Mouse (Mus musculus) midbrain, postnatal 0 days (tissue): Measurements from ENCODE around the gene Fam110a. TPM values are rescaled to one million over a fixed set of nuclear protein-coding genes. Genes with fewer than 3 reads are reported as not detected.

Source experiments
- ATAC-seq: fragments of 200-750 bp; cut with Nextera tagmentation; 2 replicates; pipeline ENCODE4 v1.8.0; 2017; ENCODE audit warnings: moderate number of reproducible peaks, mild to moderate bottlenecking, moderate TSS enrichment, moderate library complexity; ENCODE audit not compliant: low FRiP score
- DNase-seq: peaks from one replicate; pipeline ENCODE4 v3.0.0-alpha.2; 2015; ENCODE audit warnings: low spot score
- H3K27ac ChIP-seq: fragments of 300-500 bp; sonication (generic); 2 replicates; pipeline ENCODE4 v1.5.1; 2014; ENCODE audit warnings: low read depth, mild to moderate bottlenecking, low read length, mixed read lengths
- H3K27me3 ChIP-seq: fragments of 300-500 bp; sonication (generic); 2 replicates; pipeline ENCODE4 v1.6.1; 2014; ENCODE audit warnings: low read length, control low read depth, mixed read lengths; ENCODE audit not compliant: insufficient read depth
- H3K36me3 ChIP-seq: fragments of 300-500 bp; sonication (generic); 2 replicates; pipeline ENCODE4 v1.6.1; 2014; ENCODE audit warnings: low read length, control low read depth, mixed read lengths; ENCODE audit not compliant: insufficient read depth
- H3K4me1 ChIP-seq: fragments of 300-500 bp; sonication (generic); 2 replicates; pipeline ENCODE4 v1.6.1; 2014; ENCODE audit warnings: mild to moderate bottlenecking, control low read depth, antibody characterized with exemption, low read length, mixed read lengths; ENCODE audit not compliant: insufficient read depth
- H3K4me2 ChIP-seq: fragments of 300-500 bp; sonication (generic); 2 replicates; pipeline ENCODE4 v1.6.1; 2014; ENCODE audit warnings: low read depth, mild to moderate bottlenecking, low read length, mixed read lengths; ENCODE audit not compliant: poor library complexity, severe bottlenecking
- H3K4me3 ChIP-seq: fragments of 300-500 bp; sonication (generic); 2 replicates; pipeline ENCODE4 v1.5.1; 2014; ENCODE audit warnings: low read depth, mild to moderate bottlenecking, low read length, moderate library complexity
- H3K9ac ChIP-seq: fragments of 300-500 bp; sonication (generic); replicated peaks from 2 replicates; pipeline ENCODE4 v1.6.1; 2014; ENCODE audit warnings: mild to moderate bottlenecking, low read length, moderate library complexity, mixed read lengths; ENCODE audit not compliant: poor library complexity, severe bottlenecking
- H3K9me3 ChIP-seq: fragments of 300-500 bp; sonication (generic); 2 replicates; pipeline ENCODE4 v1.6.1; 2016; ENCODE audit warnings: low read length, control low read depth
- CTCF ChIP-seq: IDR thresholded peaks from 2 replicates; pipeline ENCODE4 v1.5.1; 2016; ENCODE audit warnings: antibody characterized with exemption, mild to moderate bottlenecking
- WGBS: fragments of 180-500 bp; shearing (Covaris S2); extraction: QIAGEN DNeasy Blood & Tissue Kit; methylation state at CpG from one replicate; pipeline ENCODE4 v1.1.7; 2014; 5-methylcytosine and 5-hydroxymethylcytosine counted together
- polyA plus RNA-seq: library from polyadenylated mRNA; unstranded; fragments of >200 nt; fragmentation: Nextera tagmentation; extraction: Ambion mirVana; gene quantifications from 2 replicates; pipeline ENCODE4 v1.2.1, GENCODE M21; 2015
- total RNA-seq: library from RNA; depleted of rRNA; stranded (reverse); fragments of >200 nt; gene quantifications from 2 replicates; pipeline ENCODE4 v1.2.3, GENCODE M21; 2014; rRNA removed

The Fam110a gene
- total RNA-seq (25.9 and 28.7 TPM in 2 replicates), polyA plus RNA-seq (36.1 and 43.5 TPM in 2 replicates)

DNA sequence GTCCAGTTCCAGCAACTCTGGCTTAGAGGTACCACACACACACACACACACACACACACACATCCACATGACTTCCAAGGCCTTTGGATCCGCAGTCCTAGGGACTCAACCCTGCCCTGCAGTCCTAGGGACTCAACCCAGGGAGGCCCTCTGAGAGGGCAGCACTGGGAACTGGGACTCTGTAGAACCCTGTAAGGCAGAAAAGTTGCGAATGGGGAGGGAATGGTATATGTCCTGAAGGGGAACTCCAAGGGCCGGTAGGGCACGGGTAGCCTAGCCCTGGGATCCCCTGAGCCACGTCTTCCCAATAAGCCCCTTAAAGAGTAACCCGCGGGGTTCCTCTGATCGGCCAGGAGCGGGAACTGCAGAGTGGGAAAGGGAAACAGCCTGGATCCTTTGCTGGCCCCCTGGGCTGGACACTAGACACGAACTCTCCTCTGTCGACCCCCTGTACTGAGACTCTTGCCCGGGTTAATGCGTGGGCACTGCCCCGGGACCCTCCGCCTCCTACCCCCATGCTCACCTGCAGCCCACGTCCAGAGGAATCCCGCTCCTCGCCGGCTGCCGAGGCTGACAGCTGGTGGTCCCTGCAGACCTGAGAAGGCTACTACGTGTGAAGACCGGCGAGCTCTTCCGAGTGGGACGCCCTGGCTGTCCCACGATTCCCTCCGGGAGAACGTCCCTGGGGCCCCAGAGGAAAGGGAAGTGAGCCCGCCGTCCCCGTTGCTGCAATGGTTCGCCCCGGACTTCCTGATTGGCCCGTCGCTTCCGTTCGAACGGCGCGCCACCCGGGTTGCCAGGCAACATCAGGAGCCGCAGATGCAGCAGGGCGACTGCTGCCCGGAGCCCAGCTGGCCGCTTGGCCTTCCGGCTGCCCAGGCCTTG, at the start of gene Fam110a:
TSS of gene Fam110a (minus strand) at position 750 of the 885 bp plus-strand sequence.
- H3K9me3 ChIP-seq = no peaks in the 10 kb centered on the region
- peak within 1 kb of the TSS; percentile 96 for H3K4me2 ChIP-seq
- ATAC-seq (peak; percentile 89), DNase-seq (peak; percentile 95)
- H3K4me3 ChIP-seq = peak within 1 kb of the TSS; percentile 66
- H3K27ac ChIP-seq = peak within 1 kb of the TSS; percentile 26; the same call in 1 of the 2 replicates
- H3K4me1 ChIP-seq = peaks cover 15% of the 10 kb centered on the region
- peak within 1 kb of the TSS; percentile 66 for H3K9ac ChIP-seq
- H3K36me3 ChIP-seq = no peaks in the 10 kb centered on the region
- no peaks in the 10 kb centered on the region for H3K27me3 ChIP-seq
- 0% methylated on average over 46 of the region's 46 CpGs for WGBS
- no peak for TF ChIP-seq CTCF

DNA sequence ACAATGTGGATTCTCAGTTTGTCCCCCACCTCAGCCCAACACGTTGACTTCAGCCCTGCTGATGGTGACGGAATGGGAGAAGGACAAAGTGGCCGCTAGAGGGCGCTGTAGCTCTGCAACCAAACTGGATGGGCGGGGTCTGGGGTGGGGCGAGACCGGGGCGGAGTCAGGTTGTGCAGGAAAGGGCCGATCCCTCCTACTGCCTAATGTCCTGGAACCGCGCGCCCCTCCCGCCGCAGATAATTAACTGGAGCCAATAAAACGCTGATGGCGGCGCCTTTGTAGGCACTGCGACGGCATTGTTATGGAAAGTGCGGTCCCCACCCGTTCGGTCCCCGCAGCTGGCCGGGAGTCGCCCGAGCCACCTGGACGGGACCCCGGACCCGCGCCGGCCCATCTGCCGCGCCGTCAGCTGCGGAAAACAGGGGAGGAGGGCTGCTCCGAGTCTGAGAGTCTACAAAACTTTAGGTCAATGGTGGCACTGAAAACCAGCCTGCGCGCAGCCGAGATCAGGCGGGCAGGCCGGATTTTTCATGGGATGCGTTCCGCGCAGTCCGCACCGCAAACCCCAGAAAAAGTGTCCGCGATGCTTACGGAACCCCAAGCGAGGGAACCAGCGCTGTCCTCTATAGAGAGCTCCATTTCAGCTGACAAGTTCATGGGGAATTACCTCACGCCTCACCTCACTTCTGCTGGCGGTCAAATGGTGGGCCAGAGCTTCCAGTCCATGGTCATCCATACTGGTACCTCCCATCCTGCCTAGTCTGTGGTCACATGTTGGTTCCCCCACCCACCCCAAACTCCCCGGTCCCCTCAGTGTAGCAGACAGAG, 49.4 kb upstream of the Fam110a start:
- Histone ChIP-seq H3K4me2 (peak overlapping the region; percentile 95), H3K4me1 (no peaks in the 10 kb centered on the region), H3K4me3 (peak overlapping the region; percentile 59), H3K9me3 (no peaks in the 10 kb centered on the region), H3K9ac (peak overlapping the region; percentile 59), H3K36me3 (no peaks in the 10 kb centered on the region), H3K27me3 (no peaks in the 10 kb centered on the region; the same call in 1 of the 2 replicates), H3K27ac (no peak overlapping the region)
- under 1% methylated on average over 49 of the region's 54 CpGs for WGBS
- peak; percentile 97 for TF ChIP-seq CTCF
- DNase-seq (peak; percentile 94), ATAC-seq (peak; percentile 91)

DNA sequence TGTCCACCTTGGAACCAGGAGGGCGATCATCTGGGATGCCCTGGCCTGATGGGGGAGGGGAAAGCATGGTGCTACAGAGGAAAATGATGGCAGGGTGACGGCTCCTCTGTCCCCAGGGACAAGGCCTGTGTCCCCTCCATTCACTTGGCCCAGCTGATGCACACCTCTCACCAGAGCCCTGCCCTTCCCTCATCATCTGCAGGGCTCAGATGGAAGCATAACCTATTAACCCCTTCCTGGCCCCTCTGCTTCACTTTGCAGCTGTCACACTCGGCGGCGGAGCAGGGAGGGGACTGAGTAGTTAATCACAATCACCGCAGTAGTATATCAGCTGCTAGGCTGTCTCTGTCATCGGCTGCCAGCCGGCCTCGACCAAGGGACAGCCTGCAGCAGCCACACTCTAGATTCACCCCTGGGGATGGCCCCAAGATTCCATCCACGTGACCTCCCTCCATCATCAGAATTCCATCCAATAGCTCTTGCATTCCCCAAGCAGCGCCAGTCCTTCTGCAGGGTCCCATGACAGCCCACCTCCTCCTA, 44.9 kb upstream of the Fam110a start:
- H3K36me3 ChIP-seq = no peaks in the 10 kb centered on the region
- ATAC-seq (no peak), DNase-seq (no peak)
- TF ChIP-seq CTCF = no peak
- no peak overlapping the region for H3K4me2 ChIP-seq
- H3K27ac ChIP-seq = no peak overlapping the region
- WGBS = 43% methylated on average over 11 of the region's 11 CpGs
- no peaks in the 10 kb centered on the region; the same call in 1 of the 2 replicates for H3K27me3 ChIP-seq
- no peak overlapping the region for H3K4me3 ChIP-seq
- H3K9ac ChIP-seq = no peak overlapping the region
- H3K9me3 ChIP-seq = no peaks in the 10 kb centered on the region
- H3K4me1 ChIP-seq = no peaks in the 10 kb centered on the region

DNA sequence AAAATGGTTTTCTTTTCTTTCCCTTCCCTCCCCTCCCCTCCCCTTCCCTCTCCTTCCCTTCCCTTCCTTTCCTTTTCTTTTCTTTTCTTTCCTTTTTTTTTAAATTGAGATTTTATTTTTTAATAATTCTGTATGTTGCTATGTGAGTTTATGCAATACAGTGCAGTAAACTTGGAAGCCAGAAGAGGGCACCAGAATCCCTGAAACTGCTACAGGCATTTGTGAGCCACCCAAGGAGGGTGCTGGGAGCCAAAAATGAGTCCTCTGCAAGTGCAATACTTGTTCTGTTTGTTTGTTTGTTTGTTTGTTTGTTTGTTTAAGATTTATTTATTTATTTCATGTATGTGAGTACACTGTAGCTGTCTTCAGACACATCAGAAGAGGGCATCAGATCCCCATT, 42.0 kb upstream of the Fam110a start:
- ATAC-seq (no peak), DNase-seq (no peak)
- no peaks in the 10 kb centered on the region; the same call in 1 of the 2 replicates for H3K27me3 ChIP-seq
- H3K9ac ChIP-seq = no peak overlapping the region
- peak; percentile 38; the same call in 1 of the 2 replicates for TF ChIP-seq CTCF
- H3K4me3 ChIP-seq = no peak overlapping the region
- H3K36me3 ChIP-seq = no peaks in the 10 kb centered on the region
- no peak overlapping the region for H3K4me2 ChIP-seq
- no peak overlapping the region for H3K27ac ChIP-seq
- no peaks in the 10 kb centered on the region for H3K9me3 ChIP-seq
- no peaks in the 10 kb centered on the region for H3K4me1 ChIP-seq

DNA sequence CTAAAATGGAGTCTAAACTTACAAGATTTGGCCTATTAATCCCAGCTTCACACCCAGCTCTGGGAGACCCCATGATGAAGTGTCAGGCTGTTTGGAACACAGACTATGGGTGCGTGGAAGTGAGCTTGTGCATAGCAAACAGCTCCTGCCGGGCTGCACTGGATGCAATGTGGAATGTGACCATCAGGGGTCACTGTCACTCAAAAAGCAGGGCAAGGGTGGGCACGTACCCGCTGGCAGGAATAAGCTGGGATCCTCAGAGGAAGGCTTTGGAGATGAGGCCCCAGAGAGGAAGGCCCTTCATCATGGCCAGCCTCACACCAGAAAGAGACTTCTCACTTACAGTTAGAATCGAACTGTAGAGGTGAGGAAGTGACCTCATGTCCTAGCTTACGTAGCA, 40.2 kb upstream of the Fam110a start:
- Histone ChIP-seq H3K27me3 (no peaks in the 10 kb centered on the region; the same call in 1 of the 2 replicates), H3K4me1 (no peaks in the 10 kb centered on the region), H3K9ac (no peak overlapping the region), H3K4me3 (no peak overlapping the region), H3K27ac (no peak overlapping the region), H3K4me2 (no peak overlapping the region), H3K9me3 (no peaks in the 10 kb centered on the region), H3K36me3 (no peaks in the 10 kb centered on the region)
- peak; percentile 85 for TF ChIP-seq CTCF
- DNase-seq (peak; percentile 57), ATAC-seq (peak; percentile 61)
- WGBS = 27% methylated on average over 6 of the region's 6 CpGs
